Mouse (Mus musculus): ENCODE results near the gene Btbd19. TPM values are rescaled to one million over a fixed set of nuclear protein-coding genes. Genes with fewer than 3 reads are reported as not detected.
A peak's percentile ranks its signal among the peaks of the same experiment; 100 is the strongest.

Btbd19 gene
- 10 to 100 TPM; 18.5 to 19.2 TPM for polyA plus RNA-seq (2017; shearing (Covaris generic))

- no peak for ATAC-seq
Observed at GRCm38 (mm10) chr4:117125348-117125909, at the start of gene Btbd19. Gene Btbd19, minus strand, starts transcription at chr4:117125725.

- ATAC-seq, result no peak
Observed at GRCm38 (mm10) chr4:117169936-117170335, 44.4 kb upstream of the Btbd19 start.

- no peak for ATAC-seq
Observed at GRCm38 (mm10) chr4:117161183-117161582, 35.7 kb upstream of the Btbd19 start.

GRCm38 (mm10) chr4:117159666-117160065, 34.1 kb upstream of the Btbd19 start:
- no peak for ATAC-seq

GRCm38 (mm10) chr4:117156372-117156771, 30.8 kb upstream of the Btbd19 start:
- ATAC-seq, result no peak

- peak; percentile 97 for ATAC-seq
Observed at GRCm38 (mm10) chr4:117155792-117156355, 30.3 kb upstream of the Btbd19 start, which contains the start of gene Rps8. Gene Rps8, minus strand, starts transcription at chr4:117156243.

- no peak for ATAC-seq
Observed at GRCm38 (mm10) chr4:117155020-117155791, 29.7 kb upstream of the Btbd19 start.

- ATAC-seq, result no peak
Observed at GRCm38 (mm10) chr4:117152714-117153113, 27.2 kb upstream of the Btbd19 start.

- ATAC-seq, result no peak
Observed at GRCm38 (mm10) chr4:117151416-117151815, 25.9 kb upstream of the Btbd19 start.

GRCm38 (mm10) chr4:117150212-117150733, 24.7 kb upstream of the Btbd19 start:
- ATAC-seq, result no peak

- no peak for ATAC-seq
Observed at GRCm38 (mm10) chr4:117149291-117150211, 24.0 kb upstream of the Btbd19 start.

GRCm38 (mm10) chr4:117148815-117149214, 23.3 kb upstream of the Btbd19 start:
- ATAC-seq, result no peak

- no peak for ATAC-seq
Observed at GRCm38 (mm10) chr4:117148047-117148713, 22.7 kb upstream of the Btbd19 start.

GRCm38 (mm10) chr4:117146176-117146575, 20.7 kb upstream of the Btbd19 start:
- ATAC-seq, result peak; percentile 80

- no peak for ATAC-seq
Observed at GRCm38 (mm10) chr4:117145248-117145647, 19.7 kb upstream of the Btbd19 start.

GRCm38 (mm10) chr4:117143023-117143422, 17.5 kb upstream of the Btbd19 start:
- no peak for ATAC-seq

- ATAC-seq, result no peak
Observed at GRCm38 (mm10) chr4:117140613-117141012, 15.1 kb upstream of the Btbd19 start.

- ATAC-seq, result peak; percentile 87
Observed at GRCm38 (mm10) chr4:117139217-117139612, 13.7 kb upstream of the Btbd19 start.

- ATAC-seq, result no peak
Observed at GRCm38 (mm10) chr4:117138295-117139216, 13.0 kb upstream of the Btbd19 start.

GRCm38 (mm10) chr4:117136034-117136433, 10.5 kb upstream of the Btbd19 start:
- ATAC-seq, result no peak

GRCm38 (mm10) chr4:117134601-117134995, 9.1 kb upstream of the Btbd19 start:
- ATAC-seq, result no peak

Data from CD4-positive, CD25-positive, alpha-beta regulatory T cell, adult 4 months (primary cell).